ENCODE assay signal across 15 mouse cellular contexts in the genomic region with DNA sequence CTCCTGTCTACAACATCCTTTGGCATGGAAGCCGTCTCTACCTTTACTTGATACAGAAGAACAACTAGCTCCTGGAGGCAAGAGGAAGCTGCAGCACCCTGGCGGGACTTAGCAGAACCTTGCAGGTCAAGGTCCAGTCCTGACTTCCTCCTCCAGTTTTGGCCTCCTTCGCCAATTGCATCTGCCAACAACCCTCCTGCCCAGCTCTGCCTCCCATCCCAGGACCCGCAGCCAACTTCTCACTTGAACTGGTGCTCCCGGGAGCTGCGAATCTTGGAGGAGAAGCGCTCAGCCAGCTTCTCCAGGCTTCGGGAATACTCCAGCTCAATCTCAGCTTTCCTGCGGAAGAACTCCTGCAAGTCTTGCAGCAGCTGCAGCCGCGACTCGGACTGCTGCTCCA.
DNase-seq lines count a peak whose midpoint lies in the region; ATAC-seq lines count a peak whose summit lies in the region.
"Had no signal": no experiment of that assay in that cellular context is flagged by ENCODE, and none has a peak within 500 bp of the region (broad histone marks: within the 10 kb centered on the region; RNA-seq: fewer than 3 reads in every experiment).

No protein-coding gene starts in this region.

- H3K4me1 ChIP-seq in midbrain, embryonic 12.5 days = peaks cover 38% of the 10 kb centered on the region
- H3K4me1 ChIP-seq in midbrain, embryonic 15.5 days = peaks cover 45% of the 10 kb centered on the region
- H3K4me1 ChIP-seq in midbrain, embryonic 14.5 days (ENCODE audit: control insufficient read depth, insufficient read depth, low read length) = peaks cover 42% of the 10 kb centered on the region
- H3K4me1 ChIP-seq: lung, embryonic 15.5 days had no signal

- no peak overlapping the region for H3K9ac ChIP-seq in midbrain, embryonic 12.5 days (replicated peaks)
- no peak overlapping the region for H3K9ac ChIP-seq in midbrain, embryonic 15.5 days
- H3K9ac ChIP-seq in midbrain, embryonic 14.5 days (replicated peaks; ENCODE audit: low read length) = no peak overlapping the region
- H3K9ac ChIP-seq: lung, embryonic 15.5 days had no signal

- no peaks in the 10 kb centered on the region for H3K9me3 ChIP-seq in midbrain, embryonic 12.5 days
- H3K9me3 ChIP-seq in midbrain, embryonic 15.5 days = no peaks in the 10 kb centered on the region
- no peaks in the 10 kb centered on the region for H3K9me3 ChIP-seq in midbrain, embryonic 14.5 days (ENCODE audit: control insufficient read depth, low read length)
- H3K9me3 ChIP-seq: lung, embryonic 15.5 days had no signal

- ATAC-seq in midbrain, embryonic 12.5 days (ENCODE audit: low FRiP score, low read depth) = no peak
- ATAC-seq in midbrain, embryonic 15.5 days (replicated peaks) = no peak
- ATAC-seq in midbrain, embryonic 14.5 days (ENCODE audit: low FRiP score, low TSS enrichment) = no peak
- ATAC-seq in granulocyte monocyte progenitor cell, adult 5-6 weeks (replicated peaks; ENCODE audit: poor library complexity, severe bottlenecking) = no peak

- no peak overlapping the region for H3K4me3 ChIP-seq in midbrain, embryonic 12.5 days
- no peak overlapping the region for H3K4me3 ChIP-seq in midbrain, embryonic 15.5 days
- no peak overlapping the region for H3K4me3 ChIP-seq in midbrain, embryonic 14.5 days (replicated peaks; ENCODE audit: low read depth, low read length)
- H3K4me3 ChIP-seq: lung, embryonic 15.5 days had no signal

- H3K27ac ChIP-seq in midbrain, embryonic 12.5 days (replicated peaks) = peak overlapping the region; percentile 66
- H3K27ac ChIP-seq in midbrain, embryonic 15.5 days = no peak overlapping the region; the same call in 1 of the 2 replicates
- peak overlapping the region; percentile 52 for H3K27ac ChIP-seq in midbrain, embryonic 14.5 days (replicated peaks; ENCODE audit: low read depth, low read length)
- H3K27ac ChIP-seq: kidney, postnatal 0 days; lung, embryonic 15.5 days had no signal

- 74% methylated on average over 12 of the region's 12 CpGs for WGBS in midbrain, embryonic 12.5 days
- WGBS in midbrain, embryonic 15.5 days = 64% methylated on average over 12 of the region's 12 CpGs
- 59% methylated on average over 12 of the region's 12 CpGs for WGBS in midbrain, embryonic 14.5 days

- peak; percentile 55 for DNase-seq in cerebellum, adult 9-11 months
- DNase-seq in cerebellum, adult 8-10 months = no peak
- DNase-seq in midbrain, embryonic 14.5 days = no peak
- DNase-seq in adrenal gland, postnatal 4 days (ENCODE audit: low spot score in 2 of 2) = no peak
- no peak for DNase-seq in lung, adult 18-20 months
- DNase-seq: adrenal gland, adult 8-10 months; cerebellum, postnatal 25 days; heart, adult 11 months; right cerebral cortex, postnatal 14 days had no signal

- H3K4me2 ChIP-seq in midbrain, embryonic 12.5 days (replicated peaks) = no peak overlapping the region
- H3K4me2 ChIP-seq in midbrain, embryonic 15.5 days = no peak overlapping the region
- no peak overlapping the region for H3K4me2 ChIP-seq in midbrain, embryonic 14.5 days (ENCODE audit: low read length)
- H3K4me2 ChIP-seq: lung, embryonic 15.5 days had no signal

- H3K36me3 ChIP-seq in midbrain, embryonic 12.5 days = peaks cover 33% of the 10 kb centered on the region
- no peaks in the 10 kb centered on the region for H3K36me3 ChIP-seq in midbrain, embryonic 15.5 days (replicated peaks)
- peaks cover 17% of the 10 kb centered on the region for H3K36me3 ChIP-seq in midbrain, embryonic 14.5 days (ENCODE audit: control insufficient read depth, insufficient read depth, low read length)
- H3K36me3 ChIP-seq: lung, embryonic 15.5 days had no signal

- no peaks in the 10 kb centered on the region for H3K27me3 ChIP-seq in midbrain, embryonic 12.5 days
- H3K27me3 ChIP-seq in midbrain, embryonic 15.5 days (replicated peaks) = no peaks in the 10 kb centered on the region
- H3K27me3 ChIP-seq in midbrain, embryonic 14.5 days (ENCODE audit: control insufficient read depth, insufficient read depth, low read length) = no peaks in the 10 kb centered on the region
- H3K27me3 ChIP-seq: CH12.LX; lung, embryonic 15.5 days had no signal
